Mouse (Mus musculus) right cerebral cortex, adult 2 months (tissue): ENCODE data around the gene Ciz1.

Source experiments
- DNase-seq, 2 experiments: peaks; one replicate each; pipeline ENCODE4 v3.0.0; 2021 to 2022; ENCODE audit warnings: low spot score in 2 of 2

The Ciz1 gene

DNA sequence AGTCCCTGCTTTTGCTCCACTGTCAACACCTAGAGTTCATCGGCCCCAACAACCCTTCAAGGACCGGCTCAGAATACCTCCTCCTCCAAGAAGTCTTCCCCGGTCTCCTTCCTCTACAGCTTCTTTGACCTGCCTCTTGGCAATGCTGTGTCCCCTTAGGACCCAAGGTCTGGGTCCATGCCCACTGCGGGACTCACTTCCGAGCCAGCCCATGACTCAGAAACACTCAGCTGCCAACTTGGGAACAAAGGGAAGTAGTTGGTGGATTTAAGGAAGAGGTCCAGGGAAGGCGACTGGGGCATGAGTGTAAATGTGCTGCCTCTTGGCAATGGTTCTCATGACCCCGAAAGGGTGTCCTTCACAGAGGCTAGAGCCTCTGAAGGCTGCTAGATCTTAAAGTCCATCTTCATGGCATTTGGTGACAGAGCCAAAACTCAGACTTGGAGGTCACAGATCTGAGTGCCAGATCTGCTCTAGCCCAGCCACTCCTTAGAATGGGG is 27.9 kb downstream of the Ciz1 start:
- no peak for DNase-seq

DNA sequence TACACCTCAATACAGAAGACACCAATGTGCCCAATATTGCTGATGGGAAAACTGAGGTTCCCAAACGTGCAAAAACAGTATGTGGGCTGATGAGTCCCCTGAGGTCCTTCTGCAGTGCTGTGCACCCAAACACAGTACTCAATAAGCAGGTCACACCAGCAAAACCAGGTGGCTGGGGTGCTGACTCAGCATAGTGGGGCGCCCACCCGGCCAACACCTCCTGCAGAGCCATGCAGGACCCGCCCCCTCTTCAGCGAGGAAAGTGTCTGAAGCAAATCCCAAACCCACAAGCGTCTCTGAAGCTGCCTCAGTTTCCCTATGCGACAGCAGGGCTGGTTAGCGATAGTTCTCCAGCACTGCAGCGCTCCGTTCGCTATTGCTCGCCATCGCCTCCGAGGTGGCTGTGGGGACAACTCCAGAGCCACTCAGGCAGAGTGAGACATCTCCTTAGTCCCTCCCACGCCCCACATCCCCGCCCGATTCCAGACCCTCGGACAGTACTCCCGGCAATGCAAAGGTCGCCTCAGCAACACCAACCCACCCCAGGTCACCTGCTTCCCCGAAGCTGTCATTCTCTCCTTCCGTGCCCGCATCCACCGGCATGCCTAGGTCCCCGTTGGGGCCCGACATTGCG is 29.1 kb downstream of the Ciz1 start:
- DNase-seq: peak in 1 of 2 experiments; percentile 53

DNA sequence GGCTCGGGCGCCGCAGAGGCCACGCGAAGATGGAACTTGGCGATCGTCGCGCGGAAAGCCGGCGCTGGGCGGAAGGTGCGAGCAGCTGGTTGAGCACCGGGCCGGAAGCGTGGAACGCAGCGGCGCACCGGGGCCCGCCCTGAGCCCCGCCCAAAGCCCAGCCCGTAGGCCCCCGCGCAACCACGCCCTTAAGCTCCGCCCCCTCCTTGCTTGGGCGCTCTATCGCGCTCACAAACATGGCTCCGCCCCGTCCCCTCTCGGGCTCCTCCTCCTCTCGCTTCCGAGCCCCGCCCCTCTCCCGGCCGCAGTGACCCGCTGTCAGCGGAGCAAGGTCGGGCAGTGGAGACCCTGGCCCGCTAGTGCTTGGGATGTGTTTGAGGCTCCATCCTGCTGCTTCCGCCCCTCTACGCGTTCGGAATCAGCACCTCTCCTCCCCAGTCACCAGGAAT is 29.7 kb downstream of the Ciz1 start, which contains the start of gene 1110008P14Rik:
1110008P14Rik (minus strand) TSS at position 164 of the 449 bp plus-strand sequence.
- peak; percentile 89 to 92 for DNase-seq

DNA sequence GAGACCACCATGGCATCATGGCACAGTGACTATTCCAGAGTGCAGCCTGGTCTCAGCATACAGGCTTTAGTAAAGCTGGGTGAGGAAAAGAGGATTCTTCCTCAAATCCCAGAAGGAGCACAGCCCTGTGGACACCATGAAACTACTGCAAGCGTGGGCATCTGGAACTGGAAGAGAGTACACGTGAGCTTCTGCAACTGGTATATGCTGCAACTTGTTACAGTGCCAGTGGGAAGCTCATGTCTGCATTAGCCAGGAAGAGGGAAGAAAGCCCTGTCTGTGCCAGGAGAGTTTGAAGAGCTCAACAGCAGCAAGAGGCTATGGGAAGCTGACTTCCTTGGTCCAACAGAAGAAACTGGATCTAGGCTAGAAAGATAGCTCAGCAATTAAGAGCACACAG is 30.6 kb downstream of the Ciz1 start:
- DNase-seq: no peak

DNA sequence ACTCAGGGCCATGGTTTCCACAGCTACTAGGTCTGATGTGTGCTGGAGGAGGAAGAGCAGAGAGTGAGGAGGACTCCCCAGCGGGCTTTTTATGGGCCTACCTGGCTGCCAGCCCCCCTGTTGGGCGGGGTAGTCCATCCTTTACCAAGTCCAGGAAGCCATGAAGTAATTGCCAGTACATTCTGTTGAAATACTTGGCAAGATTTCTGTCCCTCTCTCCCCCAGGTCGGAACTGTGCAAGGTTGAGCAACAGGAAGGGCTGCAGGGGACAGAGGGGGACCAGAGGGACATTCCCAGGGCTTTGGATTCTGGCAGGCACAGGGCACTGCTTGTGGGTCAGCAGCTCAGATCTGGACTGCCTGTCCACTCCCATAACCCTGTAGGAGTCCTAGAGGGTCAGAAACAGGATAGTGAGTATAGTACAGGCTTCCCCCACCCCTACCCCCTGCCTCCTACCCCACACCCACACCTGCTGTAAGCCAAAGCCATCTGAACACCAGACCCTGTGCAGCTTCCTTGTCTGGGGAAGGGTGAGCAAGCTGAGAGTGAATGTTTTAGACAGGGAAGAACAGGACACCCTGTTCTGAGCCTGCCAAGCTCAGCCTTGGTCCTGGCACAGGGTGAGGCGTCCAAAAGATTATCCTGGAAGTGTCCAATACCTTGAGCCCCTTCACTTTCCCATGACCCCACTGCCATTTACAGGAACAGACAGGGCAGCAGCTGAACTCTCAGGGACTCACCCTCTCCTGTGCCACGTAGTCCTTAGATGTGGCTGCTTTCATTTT is 35.8 kb downstream of the Ciz1 start, which contains the start of gene Lcn2:
Lcn2 (minus strand) TSS at position 547 of the 785 bp plus-strand sequence.
- no peak for DNase-seq

DNA sequence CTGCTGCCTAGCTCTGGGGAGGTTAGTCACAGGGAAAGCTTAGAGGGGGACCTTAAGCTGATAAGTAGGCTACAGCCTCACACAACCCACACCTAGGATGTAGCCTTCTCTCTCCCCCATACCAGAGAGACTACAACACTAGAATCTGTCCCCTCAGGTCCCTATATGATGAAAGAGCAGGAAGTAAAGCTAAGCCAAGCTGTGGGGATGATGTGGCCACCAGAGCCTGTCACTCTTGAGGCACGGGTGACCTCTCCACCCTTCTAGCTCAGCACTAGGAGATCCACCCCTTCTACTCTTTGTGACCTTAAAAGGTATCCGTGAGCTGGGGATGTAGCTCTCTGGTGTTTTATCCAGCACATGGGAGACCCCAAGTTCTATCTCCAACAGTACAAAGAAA is 37.0 kb downstream of the Ciz1 start:
- no peak for DNase-seq

DNA sequence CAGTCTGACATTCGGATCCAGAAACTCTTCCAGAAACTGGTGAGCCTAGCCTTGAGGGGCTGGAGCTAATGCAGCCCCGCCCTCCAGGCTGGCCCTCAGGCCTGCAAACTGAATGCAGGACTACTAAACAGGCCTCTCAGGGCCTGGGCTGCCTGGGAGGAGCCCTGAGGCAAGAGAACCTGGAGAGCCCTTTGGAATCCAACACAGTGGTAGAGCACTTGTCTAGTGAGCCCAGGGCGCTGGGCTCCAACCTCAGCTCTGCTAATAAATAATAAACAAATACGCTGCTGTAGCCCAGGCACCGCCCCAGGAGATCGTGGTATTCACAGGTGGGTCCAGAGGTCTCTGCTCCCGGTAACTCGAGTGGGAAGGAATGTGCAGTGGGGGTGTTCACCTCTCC is 38.7 kb downstream of the Ciz1 start:
- no peak for DNase-seq

DNA sequence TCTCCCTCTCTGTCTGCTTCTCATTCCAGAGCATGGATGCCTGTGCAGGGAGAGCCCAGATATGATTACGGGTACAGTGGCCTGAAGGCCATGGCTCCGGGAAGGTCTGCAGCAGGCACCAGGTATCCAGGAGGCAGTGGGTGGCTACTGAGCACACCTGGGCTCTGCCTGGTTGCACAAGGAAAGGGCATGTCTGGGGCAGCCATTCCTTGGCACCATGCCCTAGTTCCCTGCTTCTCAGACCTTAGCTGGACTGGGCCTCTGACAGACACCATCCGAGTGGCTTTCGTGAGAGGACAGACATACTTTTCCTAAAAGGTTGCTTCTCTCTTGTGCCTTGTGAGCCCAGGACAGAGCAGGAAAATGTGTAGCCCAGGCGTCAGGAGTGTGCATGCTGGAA is 39.9 kb downstream of the Ciz1 start:
- DNase-seq: no peak

DNA sequence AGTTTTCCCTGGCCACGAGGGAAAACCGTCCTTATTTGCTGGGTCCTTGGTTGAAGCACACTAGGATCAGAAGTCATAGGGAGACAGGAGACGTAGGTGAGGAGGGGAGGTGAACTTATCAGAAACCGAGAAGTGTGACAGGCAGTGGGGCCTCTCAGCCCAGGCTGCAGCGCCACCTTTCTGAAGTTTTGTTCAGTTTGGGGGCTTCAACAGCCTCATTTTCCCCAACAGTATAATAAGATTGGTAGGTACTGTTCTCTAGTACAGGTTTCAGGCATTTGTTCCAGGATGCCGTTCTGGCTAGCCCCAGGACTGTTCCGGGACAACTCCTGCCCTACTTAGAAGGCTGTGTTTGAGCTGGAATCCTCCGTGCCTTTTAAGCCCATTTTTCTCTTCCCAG is 42.8 kb downstream of the Ciz1 start:
- DNase-seq: peak; percentile 50 to 52

DNA sequence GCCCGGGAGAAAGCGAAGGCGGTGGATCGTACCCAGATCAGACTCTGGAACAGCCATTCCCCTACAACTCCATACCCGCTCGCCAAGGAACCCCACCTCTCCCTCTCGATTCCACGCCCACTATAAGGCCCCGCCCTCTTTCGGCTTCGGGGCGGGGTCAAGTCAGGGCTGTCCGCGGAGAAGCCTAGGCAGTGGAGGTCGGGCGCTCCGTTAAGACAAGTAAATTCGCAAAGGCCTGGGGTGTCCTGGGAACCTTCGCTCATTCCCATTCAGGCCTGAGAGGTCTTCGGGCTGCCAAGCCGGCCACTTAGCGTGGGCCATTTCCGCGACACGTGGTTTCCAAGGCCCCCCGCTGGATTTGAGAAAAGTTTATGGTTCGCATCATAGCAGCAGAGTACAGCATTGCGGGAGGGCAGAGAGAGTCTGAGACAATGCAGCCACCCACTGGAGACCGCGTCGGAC is 43.4 kb downstream of the Ciz1 start, which contains the start of gene Ptges2:
Ptges2 (plus strand) TSS at position 413 of the 462 bp plus-strand sequence.
- peak; percentile 85 to 96 for DNase-seq

DNA sequence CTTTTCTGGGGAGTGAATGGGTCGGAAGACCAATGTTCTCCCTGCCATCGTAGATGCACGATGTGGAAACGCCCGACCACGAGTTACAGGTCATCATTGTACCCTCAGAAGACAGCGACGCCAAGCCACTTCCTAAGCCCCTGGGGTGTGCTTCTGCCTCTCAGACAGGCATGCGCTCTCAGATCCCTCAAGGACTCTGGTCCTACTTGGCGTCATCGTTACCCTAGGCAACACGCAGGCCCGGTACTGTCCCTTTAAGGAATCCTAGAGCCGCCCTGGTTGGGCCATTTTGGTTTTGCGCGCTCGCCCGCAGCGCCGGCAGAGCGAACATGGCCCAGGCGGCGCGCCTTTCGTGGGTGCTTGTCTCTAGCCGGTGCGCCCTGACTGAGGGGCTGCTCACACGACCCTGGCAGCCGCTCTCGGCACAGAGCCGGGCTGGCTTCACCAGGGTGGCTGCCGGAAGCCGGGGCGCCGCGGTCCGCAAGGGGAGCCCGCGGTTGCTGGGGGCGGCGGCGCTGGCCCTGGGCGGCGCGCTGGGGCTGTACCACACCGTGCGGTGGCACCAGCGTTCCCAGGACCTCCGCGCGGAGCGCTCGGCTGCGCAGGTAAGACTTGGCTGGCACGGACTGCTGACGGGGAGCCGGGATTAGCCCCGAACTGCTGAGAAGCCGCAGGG is 44.0 kb downstream of the Ciz1 start:
- DNase-seq: peak; percentile 93 to 97

DNA sequence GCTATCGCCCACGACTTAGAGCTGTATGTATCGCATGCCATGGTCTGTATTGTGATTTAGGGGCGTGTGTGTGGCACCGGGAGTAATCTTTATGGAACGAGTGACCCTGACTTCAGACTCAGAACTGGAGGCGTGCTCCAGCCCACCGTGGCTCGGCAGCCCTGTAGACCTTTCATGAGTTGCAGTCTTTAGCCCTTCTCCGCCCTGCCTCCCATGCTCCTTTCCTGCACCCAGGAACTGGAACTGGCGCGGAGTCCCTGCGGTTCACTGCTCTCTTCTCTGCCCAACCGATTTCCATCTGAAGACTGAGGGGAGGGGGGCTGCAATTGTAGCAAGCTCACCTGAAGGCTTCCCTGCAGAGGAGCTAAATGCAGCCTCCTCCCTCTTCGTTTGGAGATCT is 44.6 kb downstream of the Ciz1 start:
- no peak for DNase-seq

DNA sequence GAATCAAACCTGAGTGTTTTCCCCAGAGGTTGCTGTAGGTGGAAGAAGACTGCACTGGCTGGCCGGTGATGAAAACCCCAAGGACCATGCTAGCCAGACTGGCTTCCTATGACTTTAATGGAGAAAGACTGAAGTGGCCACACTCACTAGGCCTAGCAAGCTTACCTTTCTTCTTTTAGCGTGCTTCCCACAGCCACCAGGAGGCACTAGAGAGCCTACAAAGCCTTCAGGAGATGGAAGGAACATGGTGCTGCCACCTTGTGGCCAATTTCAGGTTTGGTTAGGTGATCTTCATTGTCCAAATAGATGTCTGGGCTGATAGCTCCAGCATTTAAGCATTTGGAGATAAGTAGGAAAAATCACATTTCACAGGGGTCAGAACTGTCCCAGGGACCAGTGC is 52.5 kb downstream of the Ciz1 start:
- DNase-seq: peak; percentile 98 to 99

DNA sequence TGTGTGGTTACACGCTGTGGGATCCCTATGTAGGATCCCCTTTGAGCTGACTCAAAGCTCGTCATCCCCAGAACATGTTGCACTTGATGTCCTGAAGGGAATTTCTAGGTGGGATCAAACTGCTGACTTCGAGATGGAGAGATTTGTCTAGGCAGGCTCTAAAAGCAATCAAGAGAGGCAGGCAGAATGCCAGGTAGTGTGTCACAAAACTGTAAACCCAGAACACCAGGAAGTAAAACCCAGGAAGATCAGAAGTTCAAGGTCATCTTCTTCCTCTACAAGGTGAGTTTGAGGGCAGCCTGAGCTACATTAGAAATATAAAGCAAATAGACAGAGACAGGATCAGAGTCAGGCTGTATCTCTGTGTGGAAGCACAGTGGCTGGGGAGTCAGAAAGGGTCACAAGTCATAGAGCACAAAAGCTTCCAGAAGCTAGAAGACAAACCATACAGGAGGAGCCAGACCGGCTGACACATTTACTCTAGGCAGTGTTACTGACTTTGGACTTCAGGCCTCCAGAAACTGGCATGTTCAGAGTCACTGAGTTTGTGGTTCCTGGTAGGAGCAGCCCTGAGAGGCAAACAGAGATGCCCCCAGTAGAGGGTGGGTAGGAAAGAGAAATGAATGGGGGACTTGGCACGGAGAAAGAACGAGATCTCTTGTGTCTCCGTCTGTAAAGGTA is 55.2 kb downstream of the Ciz1 start:
- no peak for DNase-seq

DNA sequence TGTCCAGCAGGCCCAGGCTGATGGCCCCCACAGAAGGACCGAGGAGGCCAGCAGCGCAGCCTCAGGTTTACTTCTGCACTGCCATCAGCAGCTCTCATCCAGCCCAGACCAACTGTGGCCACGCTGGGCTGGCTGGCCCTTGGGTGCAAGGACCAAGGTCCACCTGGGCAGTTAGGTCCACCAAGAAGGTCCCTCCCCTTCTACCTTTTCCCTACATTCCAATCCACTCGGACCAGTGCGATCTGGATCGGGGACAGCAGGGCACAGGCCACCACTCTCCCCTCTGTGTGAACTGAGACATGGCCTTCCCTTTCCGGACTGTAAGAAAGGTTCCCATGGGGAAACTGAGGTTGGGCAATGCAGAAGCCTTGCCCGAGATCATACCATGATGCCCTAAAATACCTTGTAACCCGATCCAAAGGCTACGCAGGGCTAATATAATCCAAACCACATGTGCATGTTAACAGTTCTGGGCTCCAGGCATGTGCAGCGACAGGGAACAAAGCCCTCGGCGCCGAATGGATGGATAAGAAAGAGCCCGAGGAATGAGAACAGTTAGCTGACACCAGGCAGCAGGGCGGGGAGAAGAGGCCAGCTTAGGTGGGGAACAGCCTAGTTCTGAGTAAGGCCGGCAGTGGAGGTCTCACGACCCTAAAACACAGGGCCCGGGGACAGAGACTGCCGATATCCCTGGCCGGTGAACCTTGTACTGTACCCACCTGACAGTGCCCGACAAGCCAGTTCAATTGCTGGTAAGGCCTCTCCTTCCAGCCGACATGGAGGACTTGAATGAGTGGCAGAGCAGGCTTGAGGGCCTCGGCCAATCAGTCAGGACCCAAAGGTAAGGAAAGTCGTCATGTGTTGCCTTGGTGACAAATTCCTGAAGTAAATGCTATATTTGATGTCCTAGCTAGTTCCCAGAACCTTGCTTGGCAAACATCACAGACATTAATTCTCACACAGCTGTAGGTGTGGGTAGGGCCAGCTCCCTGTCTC is 56.6 kb downstream of the Ciz1 start:
- DNase-seq: no peak

DNA sequence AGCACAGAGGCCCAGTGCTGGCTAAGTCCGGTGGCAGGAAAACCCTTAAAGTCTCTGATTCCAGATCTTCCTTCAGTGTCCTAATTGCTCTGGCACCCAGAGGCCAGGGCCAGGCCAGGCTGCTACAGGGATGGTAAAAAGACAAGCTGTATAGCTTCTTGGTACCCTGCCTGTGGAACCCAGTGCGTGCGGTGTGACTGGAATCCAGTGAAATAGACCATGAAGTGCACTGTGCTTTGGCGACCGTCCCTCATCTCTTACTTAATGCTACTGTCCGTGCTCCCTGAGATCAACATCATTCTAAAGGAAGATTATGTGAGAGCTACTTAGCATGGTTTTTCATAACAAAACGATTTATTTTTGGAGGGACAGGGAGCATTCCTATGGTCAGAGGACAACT is 59.3 kb downstream of the Ciz1 start:
- DNase-seq: no peak

DNA sequence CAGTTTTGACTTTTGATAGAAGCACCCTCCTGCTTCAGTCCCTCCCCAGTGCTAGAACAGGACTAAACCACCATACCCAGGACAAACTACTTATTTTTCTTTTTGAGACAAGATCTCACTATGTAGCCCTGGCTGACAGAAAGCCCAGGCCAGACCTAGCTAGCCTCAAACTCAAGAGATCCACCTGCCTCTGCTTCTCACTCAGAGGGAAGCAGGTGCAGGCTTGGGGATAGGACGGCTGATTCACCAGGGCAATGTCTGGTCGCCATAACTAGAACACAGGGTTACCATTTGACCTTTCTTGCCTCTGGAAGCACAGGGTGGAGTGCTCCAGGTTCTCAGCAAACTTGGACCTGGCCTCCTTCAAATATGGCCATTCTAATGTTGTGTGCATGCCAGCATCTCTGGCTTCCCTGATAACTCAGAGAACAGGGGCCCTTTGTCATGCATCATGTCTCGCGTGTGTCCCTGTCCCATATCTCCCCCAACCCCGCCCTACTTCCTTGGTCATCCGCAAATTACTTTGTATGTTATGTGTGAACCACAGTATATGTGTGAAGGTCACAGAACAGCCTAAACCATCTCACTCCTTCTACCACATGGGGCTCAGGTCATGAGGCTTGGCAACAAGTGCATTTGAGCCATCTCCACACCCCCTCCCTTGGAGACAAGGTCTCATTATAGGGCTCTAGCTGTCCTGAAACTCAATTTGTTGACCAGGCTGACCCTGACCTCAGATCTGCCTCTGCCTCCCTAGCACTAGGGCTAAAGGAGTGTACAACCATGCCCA is 60.8 kb downstream of the Ciz1 start:
- no peak for DNase-seq

DNA sequence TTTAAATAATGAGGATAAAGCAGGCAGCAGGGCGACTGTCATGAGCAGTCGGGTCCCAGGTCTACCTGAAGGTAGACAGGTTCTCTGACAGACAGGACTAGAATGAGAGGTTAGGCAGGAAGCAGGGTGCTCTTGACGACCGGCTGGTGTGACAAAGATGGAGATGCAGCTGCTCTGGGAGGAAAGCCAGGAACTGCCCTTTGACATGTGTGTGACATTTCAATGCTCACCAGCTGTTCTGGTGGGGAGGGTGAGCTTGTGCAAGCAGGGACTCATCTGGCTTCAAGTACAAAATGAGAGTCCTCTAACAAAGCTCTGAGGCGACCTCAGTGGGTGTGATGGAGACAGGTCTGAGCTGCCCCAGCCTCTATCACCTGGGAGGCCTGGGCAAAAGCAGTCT is 61.8 kb downstream of the Ciz1 start:
- DNase-seq: no peak

DNA sequence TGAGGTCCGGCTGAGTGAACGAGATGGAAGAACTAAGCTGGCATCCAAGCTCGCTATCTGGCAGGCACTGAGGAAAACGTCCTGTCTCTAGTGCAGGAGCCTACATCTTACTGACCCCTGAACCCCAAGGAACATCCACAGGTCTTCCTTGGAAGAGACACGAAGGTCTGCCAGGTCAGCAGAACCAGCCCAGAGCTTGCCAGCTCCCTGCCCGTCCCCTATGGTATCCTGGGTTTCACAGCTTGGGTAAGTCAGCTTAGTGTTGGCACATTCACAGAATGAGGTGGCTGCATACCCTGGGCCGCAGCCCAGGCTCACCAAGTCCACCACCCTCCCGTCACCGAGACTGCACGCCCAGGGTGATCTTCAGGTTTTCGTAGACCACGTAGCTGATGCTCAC is 63.7 kb downstream of the Ciz1 start:
- no peak for DNase-seq

DNA sequence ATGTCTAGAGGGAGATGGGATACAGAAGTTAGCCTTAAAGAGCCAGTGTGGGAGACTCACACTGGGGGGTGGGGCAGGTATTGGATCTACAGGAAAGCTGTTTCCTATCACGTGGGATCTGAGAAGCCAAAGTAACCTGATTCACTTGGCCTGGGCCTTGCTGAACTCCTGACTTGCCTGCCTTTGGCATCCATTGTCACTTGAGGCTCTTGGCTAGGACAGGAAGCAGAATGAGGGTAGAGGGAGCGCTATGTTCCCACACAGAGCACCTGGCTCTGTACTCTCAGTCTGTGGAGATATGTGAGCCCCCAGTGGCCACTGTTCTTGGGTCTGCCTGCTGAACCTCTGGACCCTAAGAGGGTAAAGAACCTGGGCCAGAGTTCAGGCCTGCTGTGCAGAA is 64.4 kb downstream of the Ciz1 start:
- DNase-seq: no peak
